Mouse (Mus musculus) CD4-positive, CD25-positive, alpha-beta regulatory T cell, adult 2 months (primary cell): ENCODE measurements around the gene Ntf5.
A peak's percentile ranks its signal among the peaks of the same experiment; 100 is the strongest.

Experiments
- DNase-seq: peaks from one replicate; pipeline ENCODE4 v3.0.0-alpha.2; 2012; ENCODE audit warnings: low read depth, low spot score

The Ntf5 gene

GRCm38 (mm10) chr7:45403532-45404261 lies 9.8 kb upstream of the Ntf5 start:
- peak; percentile 89 for DNase-seq

- peak; percentile 74 for DNase-seq
These were observed 8.1 kb upstream of the Ntf5 start, which contains the start of gene Kcna7 for GRCm38 (mm10) chr7:45405091-45406075. TSS of gene Kcna7 (plus strand) at chr7:45405653.

- peak; percentile 37 for DNase-seq
These were observed 7.0 kb upstream of the Ntf5 start for GRCm38 (mm10) chr7:45406157-45407156.

GRCm38 (mm10) chr7:45407836-45408235 lies 5.7 kb upstream of the Ntf5 start:
- no peak for DNase-seq

- DNase-seq = no peak
These were observed 5.1 kb upstream of the Ntf5 start for GRCm38 (mm10) chr7:45408351-45408750.

GRCm38 (mm10) chr7:45408949-45409348 lies 4.5 kb upstream of the Ntf5 start:
- no peak for DNase-seq

GRCm38 (mm10) chr7:45409497-45410163 lies 3.9 kb upstream of the Ntf5 start:
- no peak for DNase-seq

- DNase-seq = no peak
These were observed 1.1 kb upstream of the Ntf5 start for GRCm38 (mm10) chr7:45412421-45412820.

GRCm38 (mm10) chr7:45413864-45414739 lies 607 bp downstream of the Ntf5 start:
- peak; percentile 27 for DNase-seq

GRCm38 (mm10) chr7:45414740-45415224 lies 1.3 kb downstream of the Ntf5 start:
- no peak for DNase-seq

GRCm38 (mm10) chr7:45415636-45416035 lies 2.1 kb downstream of the Ntf5 start:
- DNase-seq = peak; percentile 65

GRCm38 (mm10) chr7:45417962-45418492 lies 4.5 kb downstream of the Ntf5 start:
- DNase-seq = no peak

- no peak for DNase-seq
These were observed 6.5 kb downstream of the Ntf5 start for GRCm38 (mm10) chr7:45419859-45420614.

GRCm38 (mm10) chr7:45420615-45420919 lies 7.1 kb downstream of the Ntf5 start, which contains the start of gene Lhb:
TSS of gene Lhb (plus strand) at chr7:45420820.
- no peak for DNase-seq

- DNase-seq = no peak
These were observed 7.7 kb downstream of the Ntf5 start for GRCm38 (mm10) chr7:45421194-45421593.

- no peak for DNase-seq
These were observed 13.1 kb downstream of the Ntf5 start for GRCm38 (mm10) chr7:45426556-45426955.

- no peak for DNase-seq
These were observed 20.3 kb downstream of the Ntf5 start for GRCm38 (mm10) chr7:45433835-45434202.

- peak; percentile 100 for DNase-seq
These were observed 20.9 kb downstream of the Ntf5 start, which contains the start of gene Gys1 for GRCm38 (mm10) chr7:45434203-45435015. TSS of gene Gys1 (plus strand) at chr7:45434844.
